In genomic region chr9:124262987-124263717, GRCm38 (mm10) we compare ENCODE assay signal across 26 mouse cellular contexts. TPM values are rescaled to one million over a fixed set of nuclear protein-coding genes. Genes with fewer than 3 reads are reported as not detected.
DNase-seq lines count a peak whose midpoint lies in the region; ATAC-seq and TF ChIP-seq lines count a peak whose summit lies in the region.
"Had no signal": no experiment of that assay in that cellular context is flagged by ENCODE, and none has a peak within 500 bp of the region (broad histone marks: within the 10 kb centered on the region; RNA-seq: fewer than 3 reads in every experiment).

No protein-coding gene starts in this region.

- no peaks in the 10 kb centered on the region for H3K4me1 ChIP-seq in intestine, embryonic 16.5 days (ENCODE audit: control insufficient read depth, insufficient read depth, low read length)
- H3K4me1 ChIP-seq in forebrain, embryonic 13.5 days = peaks cover 6% of the 10 kb centered on the region; the same call in 1 of the 2 replicates
- no peaks in the 10 kb centered on the region; the same call in 1 of the 2 replicates for H3K4me1 ChIP-seq in forebrain, embryonic 14.5 days (ENCODE audit: control insufficient read depth, insufficient read depth, low read length)
- H3K4me1 ChIP-seq: embryonic facial prominence, embryonic 13.5 days; heart, embryonic 10.5 days had no signal

- DNase-seq in Muller cell, postnatal 12 days (ENCODE audit: inconsistent ontology term) = peak; percentile 60
- DNase-seq in Patski (ENCODE audit: low read depth, low spot score) = no peak
- DNase-seq in forebrain, embryonic 14.5 days (ENCODE audit: low spot score) = no peak
- no peak for DNase-seq in layer of hippocampus, adult 2 months (ENCODE audit: low spot score in 2 of 2)
- DNase-seq: adrenal gland, adult 8-10 months; adrenal gland, postnatal 25 days; cerebellum, adult 11-12 months; cerebellum, adult 8-10 months; cerebellum, postnatal 10 days; cerebellum, postnatal 36 days; embryo, embryonic 11 days; forebrain, postnatal 0 days; gastrocnemius, adult 2 months; gastrocnemius, postnatal 25 days; heart, adult 18-20 months; kidney, adult 11 months had no signal

- in situ Hi-C loops in Patski (cut with MboI; ENCODE audit: low pct_unique_long_range_greater_than_20kb) = no loop called here

- no peak overlapping the region for H3K9ac ChIP-seq in intestine, embryonic 16.5 days (ENCODE audit: low read depth, low read length)
- H3K9ac ChIP-seq in forebrain, embryonic 13.5 days = no peak overlapping the region
- H3K9ac ChIP-seq in forebrain, embryonic 14.5 days (ENCODE audit: low read length) = no peak overlapping the region
- H3K9ac ChIP-seq: embryonic facial prominence, embryonic 13.5 days; forebrain, embryonic 12.5 days; forebrain, postnatal 0 days; hindbrain, embryonic 12.5 days; hindbrain, embryonic 15.5 days had no signal

- no peaks in the 10 kb centered on the region for H3K27me3 ChIP-seq in Patski
- H3K27me3 ChIP-seq in intestine, embryonic 16.5 days (replicated peaks; ENCODE audit: control insufficient read depth, insufficient read depth, low read length) = no peaks in the 10 kb centered on the region
- no peaks in the 10 kb centered on the region for H3K27me3 ChIP-seq in forebrain, embryonic 13.5 days
- H3K27me3 ChIP-seq in forebrain, embryonic 14.5 days (replicated peaks; ENCODE audit: control insufficient read depth, insufficient read depth, low read length) = no peaks in the 10 kb centered on the region
- H3K27me3 ChIP-seq: embryonic facial prominence, embryonic 13.5 days; forebrain, embryonic 12.5 days; hindbrain, embryonic 12.5 days; hindbrain, embryonic 15.5 days had no signal

- peak; percentile 26 for ATAC-seq in Patski
- ATAC-seq in intestine, embryonic 16.5 days = peak; percentile 84
- no peak for ATAC-seq in forebrain, embryonic 13.5 days
- ATAC-seq in forebrain, embryonic 14.5 days = no peak
- ATAC-seq: activated CD4-positive, CD25-positive, alpha-beta regulatory T cell, adult 4 months; forebrain, postnatal 0 days had no signal

- H3K36me3 ChIP-seq in intestine, embryonic 16.5 days (ENCODE audit: control insufficient read depth, insufficient read depth, low read length) = no peaks in the 10 kb centered on the region
- no peaks in the 10 kb centered on the region for H3K36me3 ChIP-seq in forebrain, embryonic 13.5 days (ENCODE audit: poor library complexity, severe bottlenecking)
- no peaks in the 10 kb centered on the region for H3K36me3 ChIP-seq in forebrain, embryonic 14.5 days (ENCODE audit: control insufficient read depth, insufficient read depth, low read length)
- H3K36me3 ChIP-seq: embryonic facial prominence, embryonic 10.5 days; embryonic facial prominence, embryonic 13.5 days; forebrain, embryonic 12.5 days; heart, embryonic 10.5 days; hindbrain, embryonic 12.5 days; hindbrain, embryonic 15.5 days had no signal

- H3K9me3 ChIP-seq in intestine, embryonic 16.5 days (ENCODE audit: control insufficient read depth, low read length) = no peaks in the 10 kb centered on the region
- H3K9me3 ChIP-seq in forebrain, embryonic 13.5 days (replicated peaks) = no peaks in the 10 kb centered on the region
- H3K9me3 ChIP-seq in forebrain, embryonic 14.5 days (replicated peaks; ENCODE audit: control insufficient read depth, low read length) = no peaks in the 10 kb centered on the region
- H3K9me3 ChIP-seq: embryonic facial prominence, embryonic 10.5 days; embryonic facial prominence, embryonic 13.5 days; forebrain, embryonic 12.5 days; heart, embryonic 10.5 days; hindbrain, embryonic 12.5 days; hindbrain, embryonic 15.5 days had no signal

- CTCF ChIA-PET in Patski (lab: Charles Lee) = interaction anchor here (0.9 kb wide), 1 partner anchor 327 kb away, joined by 3 read pairs; no protein-coding TSS in a partner anchor

- TF ChIP-seq CTCF in Patski (IDR thresholded peaks at IDR 0.05) = no peak
- TF ChIP-seq CTCF in layer of hippocampus, adult 2 months (conservative IDR thresholded peaks at IDR 0.05) = no peak

- 73% methylated on average over 4 of the region's 4 CpGs for WGBS in intestine, embryonic 16.5 days
- WGBS in forebrain, embryonic 13.5 days = 93% methylated on average over 4 of the region's 4 CpGs
- WGBS in forebrain, embryonic 14.5 days = 86% methylated on average over 4 of the region's 4 CpGs

- H3K4me2 ChIP-seq in intestine, embryonic 16.5 days (ENCODE audit: low read depth, low read length) = no peak overlapping the region
- no peak overlapping the region for H3K4me2 ChIP-seq in forebrain, embryonic 13.5 days
- no peak overlapping the region for H3K4me2 ChIP-seq in forebrain, embryonic 14.5 days (ENCODE audit: low read length)
- H3K4me2 ChIP-seq: embryonic facial prominence, embryonic 13.5 days; forebrain, embryonic 12.5 days; hindbrain, embryonic 12.5 days; hindbrain, embryonic 15.5 days had no signal

- no peak overlapping the region for H3K4me3 ChIP-seq in intestine, embryonic 16.5 days (ENCODE audit: low read length)
- H3K4me3 ChIP-seq in forebrain, embryonic 13.5 days = no peak overlapping the region
- no peak overlapping the region for H3K4me3 ChIP-seq in forebrain, embryonic 14.5 days (ENCODE audit: low read depth, low read length)
- H3K4me3 ChIP-seq in layer of hippocampus, adult 2 months = no peak overlapping the region
- H3K4me3 ChIP-seq: embryonic facial prominence, embryonic 10.5 days; embryonic facial prominence, embryonic 13.5 days; erythroblast, embryonic 14.5 days; forebrain, embryonic 12.5 days; gastrocnemius, adult 2 months; heart, embryonic 10.5 days; hindbrain, embryonic 12.5 days; hindbrain, embryonic 15.5 days had no signal

- POLR2A ChIA-PET in Patski (lab: Charles Lee) = no interaction called here

- peak overlapping the region; percentile 59 for H3K27ac ChIP-seq in intestine, embryonic 16.5 days (ENCODE audit: low read length)
- no peak overlapping the region for H3K27ac ChIP-seq in forebrain, embryonic 13.5 days
- no peak overlapping the region for H3K27ac ChIP-seq in forebrain, embryonic 14.5 days (ENCODE audit: low read depth, low read length)
- no peak overlapping the region for H3K27ac ChIP-seq in layer of hippocampus, adult 2 months
- H3K27ac ChIP-seq: embryonic facial prominence, embryonic 10.5 days; embryonic facial prominence, embryonic 13.5 days; forebrain, embryonic 12.5 days; gastrocnemius, adult 2 months; heart, embryonic 10.5 days; hindbrain, embryonic 12.5 days; hindbrain, embryonic 15.5 days had no signal

RNA-seq across cellular contexts. Expression of gene 2010315B03Rik, which starts 49.3 kb away (rescaled TPM):
- 16.7 TPM for polyA plus RNA-seq in Patski (2021)
- polyA plus RNA-seq in intestine, embryonic 16.5 days (2015; fragmentation: Nextera tagmentation; extraction: Ambion mirVana) = 14.8 and 15.7 TPM in 2 replicates
- 8.6 and 9.2 TPM in 2 replicates for polyA plus RNA-seq in forebrain, embryonic 13.5 days (2015; fragmentation: Nextera tagmentation; extraction: Ambion mirVana)
- polyA plus RNA-seq in forebrain, embryonic 14.5 days (2014; fragmentation: Nextera tagmentation; extraction: Ambion mirVana) = 4.1 and 4.9 TPM in 2 replicates
- 10 to 100 TPM; 18.3 to 19.5 TPM for total RNA-seq in layer of hippocampus, adult 2 months (2021)
- polyA plus RNA-seq: erythroblast, embryonic 14.5 days had no signal

Comparison
In these comparisons a context has a peak if more than half of its experiments do, and no peak if none do; other contexts are left out.
1. ATAC-seq: peak in Patski (single experiment) and intestine, embryonic 16.5 days (single experiment); none in forebrain, embryonic 13.5 days (single experiment) and forebrain, embryonic 14.5 days (single experiment).